Mouse (Mus musculus): ENCODE measurements around the gene Plekhg1. TPM values are rescaled to one million over a fixed set of nuclear protein-coding genes. Genes with fewer than 3 reads are reported as not detected.

The Plekhg1 gene
- total RNA-seq, 2 experiments from 2014 or later = 9.1 to 11.4 TPM

DNA sequence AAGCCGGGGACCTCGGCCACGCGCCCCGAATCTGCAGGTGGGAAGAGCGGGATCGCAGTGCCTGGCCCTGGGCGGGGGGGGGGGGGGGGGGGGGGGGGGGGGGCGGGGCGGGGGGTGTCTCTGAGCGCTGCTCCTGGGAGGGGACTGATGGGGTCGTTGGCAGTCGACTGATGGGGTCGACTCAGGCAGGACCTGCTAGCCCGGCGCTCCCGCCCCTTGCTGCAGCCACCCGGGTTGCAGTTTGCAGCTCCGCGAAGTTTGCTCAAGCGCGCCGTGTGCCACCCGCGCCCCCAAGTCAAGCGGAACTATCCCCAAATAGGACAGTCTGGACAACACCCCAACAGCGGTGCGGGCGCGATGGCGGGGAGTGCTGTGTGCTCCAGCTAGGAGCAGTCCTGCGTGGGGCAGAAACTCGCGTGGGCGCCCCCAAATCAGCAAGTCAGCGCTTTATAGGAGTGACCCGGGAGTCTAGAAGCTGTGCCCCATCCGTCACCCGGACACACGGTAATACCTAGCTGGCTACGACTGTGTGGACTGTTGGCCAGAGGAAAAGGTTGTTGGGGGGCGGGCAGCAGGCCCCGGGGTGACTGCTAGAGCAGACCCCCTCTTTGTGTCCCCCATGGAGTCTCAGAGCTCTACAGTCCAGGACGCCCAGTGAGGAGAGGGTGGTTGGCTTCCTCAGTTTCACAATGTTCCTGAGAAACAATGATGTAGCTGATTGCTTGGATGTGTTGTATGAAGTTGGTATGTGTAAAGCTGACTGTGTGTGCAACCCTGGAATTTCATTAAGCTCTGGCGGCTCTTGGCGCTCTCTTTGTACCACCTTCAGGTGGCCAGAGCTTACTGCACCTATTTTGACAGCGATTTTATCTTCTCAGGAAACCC, 582 bp downstream of the Plekhg1 start:
- peak; percentile 46 to 66 for DNase-seq
- intact Hi-C loops (cut with DNase I) = loop anchor here (1.0 to 10.0 kb wide), 8 partner anchors 22 to 201 kb away; no protein-coding TSS in a partner anchor

DNA sequence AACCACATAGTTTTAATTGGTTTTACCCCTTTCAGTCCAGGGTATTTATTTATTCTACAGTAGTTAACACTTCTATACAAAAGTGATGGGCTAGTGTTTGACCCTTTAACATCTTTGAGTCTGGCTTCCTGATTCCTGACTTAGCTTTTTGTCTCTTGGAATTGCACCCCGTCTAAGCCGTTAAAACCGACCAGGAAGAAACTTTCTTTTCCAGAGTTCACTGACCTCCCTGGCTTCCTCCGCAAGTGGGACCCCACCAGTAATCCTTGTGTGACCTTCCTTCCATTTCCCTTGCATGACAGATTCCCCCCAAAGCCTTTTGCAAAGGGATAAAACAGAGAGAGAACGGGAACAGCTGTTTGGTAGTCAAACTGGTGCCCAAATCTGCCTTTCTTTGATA, 1.6 kb downstream of the Plekhg1 start:
- intact Hi-C loops (cut with DNase I) = loop anchor here (1.0 to 10.0 kb wide), 7 partner anchors 44 to 200 kb away; no protein-coding TSS in a partner anchor
- no peak for DNase-seq

DNA sequence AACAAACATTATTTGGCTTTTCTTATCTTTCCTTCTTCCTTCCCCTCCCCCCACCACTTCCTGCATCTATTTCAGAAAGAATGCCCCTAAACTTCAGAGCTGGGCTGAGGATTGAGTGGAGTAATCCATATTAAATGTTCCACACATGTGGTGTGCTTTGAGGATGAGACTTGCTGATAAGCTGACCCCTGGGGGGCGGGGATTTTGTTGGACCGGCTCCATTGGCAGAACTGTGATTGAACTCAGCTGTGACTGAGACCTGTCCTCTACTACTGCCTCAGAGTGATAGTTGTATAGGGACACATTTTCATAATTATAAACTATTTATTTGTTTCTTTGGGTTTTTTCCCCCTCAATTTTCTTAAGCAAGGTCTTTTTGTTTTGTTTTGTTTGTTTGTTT, 2.9 kb downstream of the Plekhg1 start:
- intact Hi-C loops (cut with DNase I) = loop anchor here (5.0 to 10.0 kb wide), 4 partner anchors 62 to 151 kb away; no protein-coding TSS in a partner anchor
- DNase-seq = peak in 1 of 2 experiments; percentile 55

DNA sequence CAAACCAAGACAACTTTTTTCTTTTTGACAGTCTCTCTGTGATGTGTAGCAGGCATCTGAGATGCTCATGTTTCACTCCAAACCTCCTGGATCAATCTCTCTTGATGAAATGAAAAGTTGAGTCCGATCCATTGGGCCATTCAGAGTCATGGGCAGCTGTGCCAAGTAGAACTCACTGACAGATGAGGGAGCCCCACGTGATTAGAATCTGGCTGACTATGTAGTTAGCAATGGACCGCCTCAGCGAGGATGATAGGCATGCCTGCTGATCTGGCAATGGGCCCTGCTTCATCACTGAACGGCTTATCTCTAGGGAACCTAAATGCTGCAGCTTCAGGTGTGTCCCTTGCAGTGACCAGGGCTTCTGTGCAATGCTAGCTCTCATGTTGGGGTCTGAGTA, 3.7 kb downstream of the Plekhg1 start:
- intact Hi-C loops (cut with DNase I) = loop anchor here (5.0 to 10.0 kb wide), 4 partner anchors 61 to 152 kb away; no protein-coding TSS in a partner anchor
- no peak for DNase-seq

DNA sequence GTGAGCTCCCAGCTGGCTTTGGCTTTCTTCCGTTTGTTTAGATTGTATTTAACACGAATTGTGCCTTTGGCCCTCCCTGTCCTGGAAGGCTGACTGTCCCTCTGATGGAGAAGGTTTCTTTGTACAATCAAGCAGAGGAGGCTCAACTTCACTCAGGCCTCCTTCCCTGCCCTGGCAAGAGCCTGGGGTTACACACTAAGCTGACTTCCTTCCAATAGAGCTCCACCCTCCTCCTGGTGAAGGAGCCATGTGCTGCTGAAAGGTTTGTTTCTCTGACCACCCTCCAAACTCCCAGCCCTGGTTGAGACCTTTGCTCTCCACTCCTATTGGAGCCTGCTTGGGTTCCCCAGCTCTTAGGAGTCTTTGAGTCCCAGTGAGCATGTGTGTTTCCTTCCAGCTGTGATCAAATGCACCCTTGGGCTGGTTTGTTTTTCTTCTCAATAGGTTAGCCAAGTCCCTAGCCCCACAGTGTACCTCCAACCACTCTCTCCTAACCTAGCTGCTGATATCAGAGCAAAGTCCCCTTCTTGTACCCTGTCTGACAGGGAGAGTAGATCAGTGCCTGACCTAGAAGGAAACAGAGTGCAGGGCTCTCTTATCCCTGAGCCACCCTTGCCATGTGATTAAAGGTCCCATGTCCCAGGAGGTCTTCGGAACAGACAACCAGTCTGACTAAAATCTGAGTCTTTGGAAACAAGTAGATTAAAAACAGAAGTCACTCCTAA, 6.8 kb downstream of the Plekhg1 start:
- intact Hi-C loops (cut with DNase I) = loop anchor here (10.0 kb wide), 2 partner anchors 58 to 88 kb away; no protein-coding TSS in a partner anchor
- DNase-seq = no peak

DNA sequence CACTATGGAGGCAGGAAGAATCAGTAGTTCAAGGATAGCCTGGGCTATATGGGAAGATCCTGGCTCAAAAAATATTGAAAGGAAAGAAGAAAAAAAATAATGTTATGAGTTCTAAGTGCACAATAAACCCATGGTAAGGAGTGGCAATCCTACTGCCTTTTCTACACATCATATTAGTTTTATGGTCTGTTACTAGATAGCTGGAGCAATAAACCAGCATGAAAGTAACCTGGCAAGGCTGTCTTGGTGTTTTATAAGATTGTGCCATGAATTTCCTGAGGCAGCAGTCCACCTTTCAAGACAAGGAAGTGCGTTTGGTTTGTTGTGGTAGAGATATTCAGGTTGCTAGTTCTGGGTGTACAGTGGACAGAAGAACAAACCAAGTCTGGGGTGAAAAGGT, 9.4 kb downstream of the Plekhg1 start:
- DNase-seq = no peak
- intact Hi-C loops (cut with DNase I) = loop anchor here (10.0 kb wide), 2 partner anchors 55 to 85 kb away; no protein-coding TSS in a partner anchor

DNA sequence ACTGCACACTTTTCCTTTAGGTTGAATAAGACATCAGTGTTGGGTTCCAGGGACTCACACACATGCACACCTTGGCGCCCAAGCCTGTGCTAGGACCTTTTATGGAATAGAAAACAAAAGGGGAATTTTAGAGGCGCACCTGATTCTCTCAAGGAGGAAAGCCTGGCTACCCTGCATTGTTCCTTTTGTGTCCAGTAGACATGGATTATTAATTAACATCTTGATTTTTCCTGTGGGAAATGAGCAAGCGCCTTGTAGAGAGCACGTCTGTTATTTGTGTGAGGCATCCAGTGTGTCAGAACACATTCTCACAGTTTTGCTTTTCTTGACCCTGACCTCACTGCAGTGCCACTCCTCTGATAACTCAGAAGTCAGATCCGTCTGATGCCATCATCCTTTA, 21.8 kb downstream of the Plekhg1 start:
- intact Hi-C loops (cut with DNase I) = loop anchor here (5.0 kb wide), 1 partner anchor 180 kb away; no protein-coding TSS in a partner anchor
- DNase-seq = no peak

DNA sequence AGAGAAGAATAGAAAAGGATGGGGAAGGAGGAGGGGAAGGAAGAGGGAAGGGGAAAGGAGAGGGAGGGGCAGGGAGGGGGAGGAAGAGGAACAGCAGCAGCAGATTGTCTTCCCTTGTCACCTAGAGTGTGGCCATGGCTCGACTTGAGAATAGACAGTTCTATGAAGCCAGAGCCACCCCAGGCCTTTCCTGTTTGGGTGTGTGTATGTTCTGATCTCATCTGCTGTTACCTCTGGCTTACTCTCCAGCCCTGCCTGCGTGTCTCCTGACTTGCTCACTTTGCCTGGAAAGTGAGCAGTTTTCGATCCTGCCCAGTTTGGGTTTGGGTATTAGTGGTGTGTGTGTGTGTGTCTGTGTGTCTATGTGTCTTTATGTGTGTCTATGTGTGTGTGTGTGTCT, 23.0 kb downstream of the Plekhg1 start:
- intact Hi-C loops (cut with DNase I) = loop anchor here (5.0 kb wide), 1 partner anchor 179 kb away; no protein-coding TSS in a partner anchor
- DNase-seq = no peak

DNA sequence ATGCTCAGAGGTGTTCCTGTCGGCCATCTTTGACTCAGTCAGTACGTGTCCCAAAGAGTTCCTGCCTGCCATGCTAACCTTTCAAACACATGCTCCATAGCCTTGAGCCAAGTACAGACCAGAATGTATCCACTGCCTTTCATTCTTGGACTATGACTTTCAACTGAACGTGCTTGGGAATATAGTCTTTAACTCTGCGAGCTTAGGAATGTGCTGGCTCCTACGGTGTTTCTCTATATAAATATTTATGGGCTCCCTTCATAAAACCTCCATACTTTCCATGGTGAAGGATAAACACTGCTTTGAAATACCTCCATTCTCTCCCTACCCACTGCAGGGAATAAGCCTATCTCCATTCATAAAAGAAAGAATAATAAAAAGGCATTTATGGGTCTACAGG, 29.0 kb downstream of the Plekhg1 start:
- intact Hi-C loops (cut with DNase I) = no loop called here
- no peak for DNase-seq

DNA sequence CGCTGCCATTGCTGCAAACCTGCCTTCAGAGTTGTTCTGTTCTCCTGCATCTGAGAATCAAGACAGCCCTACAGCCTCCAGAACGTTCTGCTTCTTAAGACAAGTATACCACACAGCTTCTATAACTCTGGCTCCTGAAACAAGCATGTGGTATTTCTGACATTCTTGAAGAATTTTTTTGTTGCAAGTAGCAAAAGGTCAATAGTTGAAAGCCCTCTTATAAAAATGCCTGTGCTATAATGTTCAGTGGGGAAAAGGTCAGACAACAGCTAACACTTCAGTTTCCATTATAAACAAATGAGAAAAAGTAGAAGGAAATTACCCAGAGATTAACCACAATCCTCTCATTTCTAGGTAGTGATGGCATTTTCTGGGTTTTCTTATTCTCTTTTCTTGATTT, 34.2 kb downstream of the Plekhg1 start:
- intact Hi-C loops (cut with DNase I) = no loop called here
- DNase-seq = no peak

DNA sequence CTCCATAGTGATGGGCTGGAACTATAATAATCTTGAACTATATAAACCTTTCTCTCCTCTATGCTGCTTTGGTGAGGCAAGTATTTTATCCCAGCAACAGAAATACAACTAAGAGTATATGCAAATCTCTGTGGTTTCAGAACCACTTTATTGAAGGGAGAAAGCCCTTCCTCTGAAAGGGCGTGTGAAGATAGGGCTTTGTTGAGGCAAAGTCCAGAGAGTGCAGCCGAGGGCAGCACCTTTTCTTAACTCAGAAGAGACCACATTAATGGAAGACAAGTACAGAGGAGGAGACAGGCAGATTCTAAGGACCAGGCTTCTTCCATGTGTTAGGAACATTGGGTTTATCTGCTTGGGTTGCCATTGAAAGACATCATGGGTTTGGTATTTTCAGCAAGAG, 36.6 kb downstream of the Plekhg1 start:
- intact Hi-C loops (cut with DNase I) = no loop called here

DNA sequence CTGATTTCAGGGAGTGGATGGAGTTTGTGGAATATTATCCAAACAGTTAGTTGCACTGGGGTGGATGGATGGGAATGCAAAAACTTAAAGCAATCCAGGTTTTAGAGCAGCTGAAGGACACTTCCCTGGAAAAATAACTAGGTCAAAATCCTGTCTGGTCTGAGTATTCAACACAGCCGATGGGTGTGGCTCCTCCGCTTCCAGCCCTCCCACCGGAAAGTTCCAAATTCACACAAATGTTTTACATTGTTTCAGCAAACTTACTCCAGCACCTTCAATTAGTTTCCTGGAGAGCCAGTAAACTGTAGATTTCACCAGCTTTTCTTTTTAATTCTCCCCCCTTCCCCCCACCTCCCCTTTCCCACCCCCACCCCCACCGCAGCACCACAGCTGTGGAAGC, 45.2 kb downstream of the Plekhg1 start:
- intact Hi-C loops (cut with DNase I) = loop anchor here (2.0 kb wide), 1 partner anchor 19 kb away; no protein-coding TSS in a partner anchor
- DNase-seq = peak in 1 of 2 experiments; percentile 23

More for the DNA sequence above, 36.6 kb downstream of the Plekhg1 start:
- no peak for DNase-seq

DNA sequence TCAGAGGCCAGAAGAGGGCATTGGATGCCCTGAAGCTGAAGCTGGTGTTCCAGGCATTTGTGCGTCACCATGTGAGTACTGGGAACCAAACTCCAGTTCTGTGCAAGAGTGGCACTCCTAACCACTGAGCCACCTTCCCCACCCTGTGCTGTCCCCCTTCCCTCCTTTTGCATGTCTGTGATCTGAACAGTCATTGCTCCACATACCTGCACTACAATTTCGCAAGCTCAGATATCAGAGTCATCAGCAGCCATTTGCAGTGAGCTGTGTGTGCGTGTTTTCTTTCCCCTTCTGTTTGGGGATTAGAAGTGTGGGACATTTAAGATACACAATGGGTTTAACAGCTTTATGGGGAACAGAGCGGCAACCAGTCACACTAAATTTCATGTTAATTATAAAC, 46.4 kb downstream of the Plekhg1 start:
- intact Hi-C loops (cut with DNase I) = no loop called here
- DNase-seq = no peak

DNA sequence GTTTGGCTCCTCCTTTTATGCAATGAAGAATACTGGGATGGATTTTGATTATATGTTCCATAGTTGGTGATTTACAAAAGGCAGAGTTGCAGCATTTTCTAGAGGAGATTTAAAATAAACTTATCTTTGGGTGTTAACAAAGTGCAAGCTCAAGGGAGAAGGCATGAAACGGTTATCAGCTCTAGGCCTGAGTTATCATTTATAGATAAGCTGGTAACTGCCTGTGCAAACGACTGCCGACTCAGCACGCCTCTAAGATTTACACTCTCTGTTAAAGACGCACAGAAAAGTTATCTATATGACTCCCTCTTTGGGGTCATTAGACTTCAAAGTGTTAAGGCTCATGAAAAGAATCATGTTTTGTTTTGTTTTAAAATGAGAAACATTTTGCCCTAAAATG, 46.8 kb downstream of the Plekhg1 start:
- intact Hi-C loops (cut with DNase I) = no loop called here
- DNase-seq = no peak

DNA sequence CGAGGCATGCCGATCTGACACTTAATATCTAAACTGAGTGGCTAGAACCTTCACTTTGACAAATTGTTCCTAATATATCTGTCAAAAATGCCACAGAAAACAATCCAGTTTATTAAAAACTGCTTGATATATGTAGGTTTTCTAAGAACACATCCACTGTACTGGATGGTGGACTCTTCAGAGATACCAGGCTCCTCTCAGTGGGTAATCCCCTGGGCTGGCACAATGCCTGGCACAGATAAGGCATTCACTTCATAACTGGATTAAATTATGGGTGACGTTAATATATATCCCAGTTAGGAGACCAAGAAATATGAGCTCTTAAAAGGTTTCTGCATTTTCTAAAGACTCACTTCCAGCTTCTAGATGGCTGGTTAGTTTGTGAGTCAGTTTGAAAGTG, 53.7 kb downstream of the Plekhg1 start:
- intact Hi-C loops (cut with DNase I) = no loop called here
- DNase-seq = no peak

DNA sequence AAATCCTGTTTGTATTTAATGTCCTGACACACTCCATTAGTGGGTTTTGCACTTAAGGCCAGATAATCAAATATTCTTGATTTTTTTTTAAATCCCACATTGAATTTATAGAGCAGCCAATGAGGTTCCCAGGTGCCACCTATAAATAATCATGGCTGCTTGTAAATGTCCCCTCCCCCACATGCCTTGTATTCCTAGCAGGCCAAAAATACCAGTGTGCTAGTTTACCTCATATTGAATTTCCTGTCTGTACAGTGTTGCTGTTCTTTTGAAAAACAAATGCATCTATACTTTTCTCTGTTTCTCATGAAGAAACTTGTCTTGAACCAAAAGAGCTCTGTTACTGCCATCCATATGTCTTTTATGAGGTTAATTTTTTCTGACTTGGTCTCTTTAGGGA, 59.3 kb downstream of the Plekhg1 start:
- DNase-seq = no peak

DNA sequence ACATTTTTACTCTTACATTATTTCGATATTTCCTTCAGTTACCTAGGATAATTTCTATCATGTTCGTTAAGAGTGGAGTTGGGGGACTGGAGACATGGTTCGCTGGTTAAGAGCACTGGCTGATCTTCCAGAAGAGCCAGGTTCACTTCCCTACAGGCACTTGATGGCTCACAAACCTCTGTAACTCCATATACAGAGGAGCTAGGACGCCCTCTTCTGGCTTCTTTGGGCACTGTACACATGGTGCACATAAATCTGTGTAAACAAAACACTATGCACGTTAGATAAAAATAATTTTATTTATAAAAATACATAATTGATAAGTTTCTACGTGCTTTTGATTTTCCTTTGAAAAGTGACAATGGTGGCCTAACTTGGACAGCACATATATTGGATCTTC, 61.1 kb downstream of the Plekhg1 start:
- intact Hi-C loops (cut with DNase I) = loop anchor here (10.0 kb wide), 1 partner anchor 56 kb away; the partner anchor contains the start of gene Plekhg1
- no peak for DNase-seq

More for the DNA sequence above, 59.3 kb downstream of the Plekhg1 start:
- intact Hi-C loops (cut with DNase I) = no loop called here

DNA sequence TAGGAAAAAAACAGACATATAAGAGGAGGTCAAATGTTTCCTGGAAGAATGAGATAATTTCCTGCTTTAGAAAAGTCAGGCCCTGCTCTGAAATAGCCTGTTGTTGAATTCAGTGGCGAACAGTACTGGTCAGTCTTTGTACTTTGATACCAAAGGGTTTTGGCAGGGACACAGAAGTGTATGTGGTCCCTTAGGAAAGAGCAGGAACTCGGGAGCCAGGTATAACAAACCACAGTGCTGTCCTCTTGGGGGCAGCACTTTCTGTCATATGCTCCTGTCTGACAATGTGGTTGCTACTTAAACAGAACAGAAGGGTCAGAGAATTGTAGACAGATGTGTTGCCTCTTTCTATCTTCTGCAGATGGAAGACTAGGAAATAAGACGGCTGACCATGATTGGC, 65.2 kb downstream of the Plekhg1 start:
- peak; percentile 22 to 27 for DNase-seq
- intact Hi-C loops (cut with DNase I) = loop anchor here (2.0 to 10.0 kb wide), 4 partner anchors 21 to 233 kb away; partner anchors contain the start of gene Plekhg1

DNA sequence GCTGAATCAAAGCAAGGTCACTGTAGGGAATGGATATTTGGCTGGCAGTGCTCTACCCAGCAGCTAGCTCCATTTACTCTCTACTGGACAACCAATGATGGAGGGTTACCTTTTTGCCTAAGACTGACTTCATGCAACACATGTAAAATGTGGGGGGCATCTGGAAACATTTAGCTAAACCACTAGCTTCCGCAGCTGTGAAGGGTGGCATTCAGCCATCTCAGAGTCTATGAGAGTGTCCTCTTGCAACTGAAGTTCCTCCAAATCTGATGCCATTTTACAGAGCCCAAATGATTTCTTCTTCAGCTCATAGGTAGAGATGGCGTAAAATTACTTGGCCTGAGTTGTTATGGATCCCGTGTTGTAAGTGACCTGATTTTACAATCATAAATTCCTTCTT, 67.8 kb downstream of the Plekhg1 start:
- intact Hi-C loops (cut with DNase I) = loop anchor here (10.0 kb wide), 1 partner anchor 63 kb away; the partner anchor contains the start of gene Plekhg1

DNA sequence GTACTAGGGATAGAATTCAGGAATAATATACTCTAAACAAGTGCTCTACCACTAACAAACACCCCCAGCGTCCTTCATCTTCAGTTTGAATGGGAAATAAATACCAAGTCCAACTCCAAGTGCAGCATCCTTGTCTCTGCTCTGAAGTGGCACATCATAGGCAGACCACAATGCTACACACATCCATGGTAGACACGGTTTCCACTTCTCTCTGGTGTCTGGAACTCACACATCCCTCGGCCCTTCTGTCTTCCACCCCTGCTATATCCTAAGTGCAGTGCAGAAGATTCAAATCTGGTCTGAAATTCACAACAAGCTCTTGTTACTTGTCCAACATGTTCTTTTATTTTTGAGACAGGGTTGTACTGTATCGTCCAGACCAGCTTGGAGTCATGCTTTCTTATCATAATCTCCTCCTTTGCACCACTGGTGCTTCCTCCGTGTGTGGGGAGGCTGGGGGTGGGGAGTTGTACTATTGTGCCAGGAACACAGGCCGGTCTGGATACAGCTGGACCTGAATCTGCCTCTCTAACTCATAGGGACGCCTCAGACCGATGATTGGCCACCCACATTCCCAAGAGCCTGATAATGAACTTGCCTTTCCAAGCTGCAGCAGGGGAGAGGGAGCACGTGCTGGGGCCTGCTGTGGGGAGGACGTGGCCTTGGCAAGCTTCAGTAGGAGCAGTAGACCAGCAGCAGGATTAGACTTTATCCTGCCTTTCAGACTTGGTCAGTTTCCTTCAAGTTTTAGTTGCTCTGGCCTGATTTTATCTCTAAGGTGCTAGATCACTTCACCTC, 70.5 kb downstream of the Plekhg1 start:
- peak; percentile 55 to 63 for DNase-seq

More for the DNA sequence above, 67.8 kb downstream of the Plekhg1 start:
- no peak for DNase-seq

More for the DNA sequence above, 70.5 kb downstream of the Plekhg1 start:
- intact Hi-C loops (cut with DNase I) = no loop called here

All from heart, postnatal 36 days (tissue).